Mouse (Mus musculus): ENCODE data around the gene Cbfb. TPM values are rescaled to one million over a fixed set of nuclear protein-coding genes. Genes with fewer than 3 reads are reported as not detected.
"Not testable (repeated sequence)": the region's sequence is repeated elsewhere in the genome, so short reads cannot be mapped to it uniquely, and the experiment has no call there.

Cbfb gene
- polyA plus RNA-seq, 1 experiment from 2014 or later, result 33.5 TPM

- H3K4me3 ChIP-seq (ENCODE audit: low read depth, low read length), result peak overlapping the region; percentile 95
- H3K4me2 ChIP-seq (replicated peaks; ENCODE audit: low read depth), result peak overlapping the region; percentile 79
- TF ChIP-seq EP300 (optimal IDR thresholded peaks at IDR 0.05) (no peak), CTCF (IDR thresholded peaks at IDR 0.05; ENCODE audit: low read depth) (no peak)
- peak overlapping the region; percentile 95 for H3K9ac ChIP-seq (ENCODE audit: low read length)
- H3K27ac ChIP-seq (replicated peaks), result no peak overlapping the region
- ATAC-seq (ENCODE audit: low FRiP score, low TSS enrichment) (no peak), DNase-seq (ENCODE audit: low spot score) (no peak)
- H3K27me3 ChIP-seq (ENCODE audit: control insufficient read depth, insufficient read depth, low read length), result no peaks in the 10 kb centered on the region
- no peaks in the 10 kb centered on the region for H3K9me3 ChIP-seq (ENCODE audit: control insufficient read depth, low read length)
- H3K36me3 ChIP-seq (ENCODE audit: control insufficient read depth, insufficient read depth, low read length), result no peaks in the 10 kb centered on the region
- H3K4me1 ChIP-seq (replicated peaks; ENCODE audit: control insufficient read depth, insufficient read depth), result no peaks in the 10 kb centered on the region
- 15% methylated on average over 6 of the region's 6 CpGs for WGBS
These were observed 1.5 kb downstream of the Cbfb start for GRCm38 (mm10) chr8:105172003-105172362.

GRCm38 (mm10) chr8:105175287-105175686 is 4.8 kb downstream of the Cbfb start:
- not testable (repeated sequence) for H3K4me1 ChIP-seq (replicated peaks; ENCODE audit: control insufficient read depth, insufficient read depth); DNase-seq (ENCODE audit: low spot score); H3K4me2 ChIP-seq (replicated peaks; ENCODE audit: low read depth); H3K27ac ChIP-seq (replicated peaks); H3K27me3 ChIP-seq (ENCODE audit: control insufficient read depth, insufficient read depth, low read length); H3K36me3 ChIP-seq (ENCODE audit: control insufficient read depth, insufficient read depth, low read length); H3K9me3 ChIP-seq (ENCODE audit: control insufficient read depth, low read length); ATAC-seq (ENCODE audit: low FRiP score, low TSS enrichment); H3K4me3 ChIP-seq (ENCODE audit: low read depth, low read length); H3K9ac ChIP-seq (ENCODE audit: low read length)
- 98% methylated on average over 3 of the region's 3 CpGs for WGBS

GRCm38 (mm10) chr8:105178211-105178800 is 7.8 kb downstream of the Cbfb start:
- WGBS, result 80% methylated on average over 6 of the region's 6 CpGs
- Histone ChIP-seq H3K9me3 (ENCODE audit: control insufficient read depth, low read length) (no peaks in the 10 kb centered on the region), H3K4me1 (replicated peaks; ENCODE audit: control insufficient read depth, insufficient read depth) (no peaks in the 10 kb centered on the region), H3K27me3 (ENCODE audit: control insufficient read depth, insufficient read depth, low read length) (no peaks in the 10 kb centered on the region), H3K27ac (replicated peaks) (no peak overlapping the region), H3K4me2 (replicated peaks; ENCODE audit: low read depth) (no peak overlapping the region), H3K9ac (ENCODE audit: low read length) (no peak overlapping the region), H3K36me3 (ENCODE audit: control insufficient read depth, insufficient read depth, low read length) (no peaks in the 10 kb centered on the region), H3K4me3 (ENCODE audit: low read depth, low read length) (no peak overlapping the region)
- TF ChIP-seq EP300 (optimal IDR thresholded peaks at IDR 0.05) (no peak), CTCF (IDR thresholded peaks at IDR 0.05; ENCODE audit: low read depth) (no peak)
- no peak for ATAC-seq (ENCODE audit: low FRiP score, low TSS enrichment)
- no peak for DNase-seq (ENCODE audit: low spot score)

GRCm38 (mm10) chr8:105182201-105182600 is 11.7 kb downstream of the Cbfb start:
- H3K9ac ChIP-seq (ENCODE audit: low read length), result no peak overlapping the region
- no peak for TF ChIP-seq EP300 (optimal IDR thresholded peaks at IDR 0.05)
- no peak for TF ChIP-seq CTCF (IDR thresholded peaks at IDR 0.05; ENCODE audit: low read depth)
- peak; percentile 49; the same call in 1 of the 2 replicates for ATAC-seq (ENCODE audit: low FRiP score, low TSS enrichment)
- no peaks in the 10 kb centered on the region for H3K27me3 ChIP-seq (ENCODE audit: control insufficient read depth, insufficient read depth, low read length)
- H3K27ac ChIP-seq (replicated peaks), result no peak overlapping the region
- 57% methylated on average over 1 of the region's 1 CpGs for WGBS
- H3K36me3 ChIP-seq (ENCODE audit: control insufficient read depth, insufficient read depth, low read length), result no peaks in the 10 kb centered on the region
- DNase-seq (ENCODE audit: low spot score), result no peak
- H3K4me3 ChIP-seq (ENCODE audit: low read depth, low read length), result no peak overlapping the region
- no peaks in the 10 kb centered on the region for H3K9me3 ChIP-seq (ENCODE audit: control insufficient read depth, low read length)
- no peaks in the 10 kb centered on the region for H3K4me1 ChIP-seq (replicated peaks; ENCODE audit: control insufficient read depth, insufficient read depth)
- no peak overlapping the region for H3K4me2 ChIP-seq (replicated peaks; ENCODE audit: low read depth)

- ATAC-seq (ENCODE audit: low FRiP score, low TSS enrichment), result peak; percentile 82
- TF ChIP-seq EP300 (optimal IDR thresholded peaks at IDR 0.05) (no peak), CTCF (IDR thresholded peaks at IDR 0.05; ENCODE audit: low read depth) (no peak)
- Histone ChIP-seq H3K27ac (replicated peaks) (no peak overlapping the region), H3K4me2 (replicated peaks; ENCODE audit: low read depth) (no peak overlapping the region), H3K27me3 (ENCODE audit: control insufficient read depth, insufficient read depth, low read length) (no peaks in the 10 kb centered on the region), H3K9ac (ENCODE audit: low read length) (no peak overlapping the region), H3K36me3 (ENCODE audit: control insufficient read depth, insufficient read depth, low read length) (no peaks in the 10 kb centered on the region; the same call in 1 of the 2 replicates), H3K4me3 (ENCODE audit: low read depth, low read length) (no peak overlapping the region), H3K9me3 (ENCODE audit: control insufficient read depth, low read length) (no peaks in the 10 kb centered on the region), H3K4me1 (replicated peaks; ENCODE audit: control insufficient read depth, insufficient read depth) (no peaks in the 10 kb centered on the region)
- DNase-seq (ENCODE audit: low spot score), result peak; percentile 20
- 41% methylated on average over 1 of the region's 1 CpGs for WGBS
These were observed 16.1 kb downstream of the Cbfb start for GRCm38 (mm10) chr8:105186467-105187005.

- H3K4me1 ChIP-seq (replicated peaks; ENCODE audit: control insufficient read depth, insufficient read depth), result no peaks in the 10 kb centered on the region
- no peak overlapping the region for H3K4me3 ChIP-seq (ENCODE audit: low read depth, low read length)
- ATAC-seq (ENCODE audit: low FRiP score, low TSS enrichment) (no peak), DNase-seq (ENCODE audit: low spot score) (no peak)
- no peak overlapping the region for H3K4me2 ChIP-seq (replicated peaks; ENCODE audit: low read depth)
- H3K27me3 ChIP-seq (ENCODE audit: control insufficient read depth, insufficient read depth, low read length), result no peaks in the 10 kb centered on the region
- H3K9ac ChIP-seq (ENCODE audit: low read length), result no peak overlapping the region
- 94% methylated on average over 5 of the region's 5 CpGs for WGBS
- TF ChIP-seq CTCF (IDR thresholded peaks at IDR 0.05; ENCODE audit: low read depth) (no peak), EP300 (optimal IDR thresholded peaks at IDR 0.05) (no peak)
- H3K27ac ChIP-seq (replicated peaks), result no peak overlapping the region
- H3K9me3 ChIP-seq (ENCODE audit: control insufficient read depth, low read length), result no peaks in the 10 kb centered on the region
- H3K36me3 ChIP-seq (ENCODE audit: control insufficient read depth, insufficient read depth, low read length), result peaks cover 10% of the 10 kb centered on the region
These were observed 21.7 kb downstream of the Cbfb start for GRCm38 (mm10) chr8:105192182-105192581.

All from stomach, postnatal 0 days (tissue).